Mouse (Mus musculus) stomach, embryonic 16.5 days (tissue): ENCODE measurements around the gene Kpna7. TPM values are rescaled to one million over a fixed set of nuclear protein-coding genes. Genes with fewer than 3 reads are reported as not detected.

ENCODE experiments used
- ATAC-seq: fragments of 200-750 bp; cut with Nextera tagmentation; 2 replicates; pipeline ENCODE4 v1.8.0; 2017; ENCODE audit warnings: moderate number of reproducible peaks, moderate TSS enrichment; ENCODE audit not compliant: insufficient read depth, low FRiP score
- H3K27ac ChIP-seq: fragments of 300-500 bp; sonication (generic); 2 replicates; pipeline ENCODE4 v1.5.1; 2014; ENCODE audit warnings: low read length
- H3K27me3 ChIP-seq: fragments of 300-500 bp; sonication (generic); 2 replicates; pipeline ENCODE4 v1.6.1; 2014; ENCODE audit warnings: low read length, control low read depth, mixed read lengths; ENCODE audit not compliant: control insufficient read depth, insufficient read depth
- H3K36me3 ChIP-seq: fragments of 300-500 bp; sonication (generic); 2 replicates; pipeline ENCODE4 v1.6.1; 2014; ENCODE audit warnings: low read length; ENCODE audit not compliant: control insufficient read depth, insufficient read depth
- H3K4me1 ChIP-seq: fragments of 300-500 bp; sonication (generic); 2 replicates; pipeline ENCODE4 v1.6.1; 2014; ENCODE audit warnings: low read length, control low read depth, mixed read lengths; ENCODE audit not compliant: control insufficient read depth, insufficient read depth
- H3K4me2 ChIP-seq: fragments of 300-500 bp; sonication (generic); 2 replicates; pipeline ENCODE4 v1.6.1; 2014; ENCODE audit warnings: low read depth, low read length, mixed read lengths
- H3K4me3 ChIP-seq: fragments of 300-500 bp; sonication (generic); replicated peaks from 2 replicates; pipeline ENCODE4 v1.5.1; 2014; ENCODE audit warnings: mild to moderate bottlenecking, low read length
- H3K9ac ChIP-seq: fragments of 300-500 bp; sonication (generic); 2 replicates; pipeline ENCODE4 v1.6.1; 2014; ENCODE audit warnings: low read length
- H3K9me3 ChIP-seq: fragments of 300-500 bp; sonication (generic); replicated peaks from 2 replicates; pipeline ENCODE4 v1.6.1; 2016; ENCODE audit warnings: low read length, control low read depth; ENCODE audit not compliant: control insufficient read depth
- WGBS: fragments of 180-500 bp; shearing (Covaris S2); extraction: QIAGEN DNeasy Blood & Tissue Kit; methylation state at CpG from one replicate; pipeline ENCODE4 v1.1.7; 2014; 5-methylcytosine and 5-hydroxymethylcytosine counted together
- polyA plus RNA-seq: library from polyadenylated mRNA; unstranded; fragments of >200 nt; fragmentation: Nextera tagmentation; extraction: Ambion mirVana; gene quantifications from 2 replicates; pipeline ENCODE4 v1.2.1, GENCODE M21; 2015

The Kpna7 gene
- polyA plus RNA-seq, 1 experiment from 2014 or later: 0.08 TPM

- H3K4me2 ChIP-seq: no peak overlapping the region
- no peak overlapping the region for H3K9ac ChIP-seq
- 73% methylated on average over 5 of the region's 5 CpGs for WGBS
- no peaks in the 10 kb centered on the region for H3K27me3 ChIP-seq
- ATAC-seq: no peak
- H3K4me3 ChIP-seq: no peak overlapping the region
- H3K4me1 ChIP-seq: no peaks in the 10 kb centered on the region
- H3K9me3 ChIP-seq: no peaks in the 10 kb centered on the region
- no peak overlapping the region for H3K27ac ChIP-seq
- no peaks in the 10 kb centered on the region for H3K36me3 ChIP-seq
Observed at GRCm38 (mm10) chr5:144990481-144990880, 93.3 kb downstream of the Kpna7 start.

GRCm38 (mm10) chr5:144990051-144990450 is 93.8 kb downstream of the Kpna7 start:
- Histone ChIP-seq H3K9ac (no peak overlapping the region), H3K4me3 (no peak overlapping the region), H3K4me2 (no peak overlapping the region), H3K27ac (no peak overlapping the region), H3K9me3 (no peaks in the 10 kb centered on the region), H3K4me1 (no peaks in the 10 kb centered on the region), H3K36me3 (no peaks in the 10 kb centered on the region), H3K27me3 (no peaks in the 10 kb centered on the region)
- no peak for ATAC-seq
- 47% methylated on average over 2 of the region's 2 CpGs for WGBS

DNA sequence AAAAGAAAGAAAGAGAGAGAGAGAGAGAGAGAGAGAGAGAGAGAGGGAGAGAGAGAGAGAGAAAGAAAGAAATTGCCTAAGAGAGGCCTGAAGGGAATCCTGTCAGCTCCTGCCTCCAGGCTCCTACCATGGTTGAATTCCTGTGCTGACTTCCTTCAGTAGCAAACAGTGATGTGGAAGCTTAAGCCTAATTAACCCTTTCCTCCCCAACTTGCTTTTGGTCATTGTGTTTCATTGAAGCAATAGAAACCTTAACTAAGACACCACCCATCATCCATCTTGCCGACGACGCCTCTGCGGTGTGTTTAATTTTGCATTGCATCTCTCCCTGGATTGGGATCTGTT is 94.8 kb downstream of the Kpna7 start:
- H3K36me3 ChIP-seq: no peaks in the 10 kb centered on the region
- H3K4me2 ChIP-seq: no peak overlapping the region
- H3K27me3 ChIP-seq: no peaks in the 10 kb centered on the region
- no peak overlapping the region for H3K27ac ChIP-seq
- H3K4me3 ChIP-seq: no peak overlapping the region
- WGBS: 62% methylated on average over 4 of the region's 4 CpGs
- no peak overlapping the region for H3K9ac ChIP-seq
- H3K9me3 ChIP-seq: peaks cover 7% of the 10 kb centered on the region; the same call in 1 of the 2 replicates
- no peak for ATAC-seq
- no peaks in the 10 kb centered on the region for H3K4me1 ChIP-seq

DNA sequence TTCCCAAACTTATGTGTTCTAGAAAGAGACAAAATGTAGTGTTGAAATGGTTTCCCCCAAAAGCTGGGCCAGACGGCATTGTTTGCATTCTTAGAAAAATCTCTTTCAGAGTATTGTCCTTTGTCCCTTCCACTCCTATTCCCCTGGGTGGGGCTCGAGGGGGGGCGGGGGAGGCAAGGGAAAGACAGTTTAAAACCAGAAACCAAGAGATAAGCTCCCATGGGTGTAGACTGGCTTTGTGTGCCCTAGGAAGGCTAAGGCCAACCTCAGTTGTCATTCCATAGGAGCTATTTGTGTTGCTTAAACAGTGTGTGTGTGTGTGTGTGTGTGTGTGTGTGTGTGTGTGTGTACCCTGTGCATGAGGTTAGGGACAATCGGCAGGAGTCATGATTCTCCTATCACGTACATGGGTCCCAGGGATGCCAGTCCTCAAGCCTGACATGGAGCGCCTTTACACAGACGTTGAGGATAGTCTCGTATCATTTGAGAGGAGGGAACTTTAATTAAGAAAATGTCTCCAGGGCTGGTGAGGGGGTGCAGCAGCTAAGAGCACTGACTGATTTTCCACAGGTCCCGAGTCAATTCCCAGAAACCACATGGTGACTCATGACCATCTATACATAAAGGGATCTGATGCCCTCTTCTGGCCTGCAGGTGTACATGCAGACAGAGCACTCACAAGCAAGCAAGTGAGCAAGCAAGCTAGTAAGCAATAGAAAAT is 95.3 kb downstream of the Kpna7 start:
- H3K9ac ChIP-seq: no peak overlapping the region
- H3K4me1 ChIP-seq: no peaks in the 10 kb centered on the region
- H3K4me3 ChIP-seq: no peak overlapping the region
- WGBS: 43% methylated on average over 9 of the region's 9 CpGs
- no peaks in the 10 kb centered on the region for H3K36me3 ChIP-seq
- ATAC-seq: peak; percentile 71; the same call in 1 of the 2 replicates
- peak overlapping the region; percentile 23; the same call in 1 of the 2 replicates for H3K27ac ChIP-seq
- H3K4me2 ChIP-seq: no peak overlapping the region
- no peaks in the 10 kb centered on the region for H3K27me3 ChIP-seq
- peaks cover 7% of the 10 kb centered on the region; the same call in 1 of the 2 replicates for H3K9me3 ChIP-seq

- H3K27me3 ChIP-seq: no peaks in the 10 kb centered on the region
- no peak overlapping the region for H3K4me3 ChIP-seq
- no peaks in the 10 kb centered on the region for H3K4me1 ChIP-seq
- peaks cover 14% of the 10 kb centered on the region; the same call in 1 of the 2 replicates for H3K9me3 ChIP-seq
- no peak overlapping the region for H3K9ac ChIP-seq
- 88% methylated on average over 13 of the region's 13 CpGs for WGBS
- H3K27ac ChIP-seq: no peak overlapping the region
- no peak for ATAC-seq
- H3K4me2 ChIP-seq: no peak overlapping the region
- H3K36me3 ChIP-seq: no peaks in the 10 kb centered on the region
Observed at GRCm38 (mm10) chr5:144987561-144987960, 96.3 kb downstream of the Kpna7 start.

GRCm38 (mm10) chr5:144984839-144985238 is 99.0 kb downstream of the Kpna7 start:
- Histone ChIP-seq H3K4me2 (no peak overlapping the region), H3K27me3 (no peaks in the 10 kb centered on the region), H3K4me3 (no peak overlapping the region), H3K36me3 (no peaks in the 10 kb centered on the region), H3K27ac (no peak overlapping the region), H3K9me3 (peaks cover 14% of the 10 kb centered on the region; the same call in 1 of the 2 replicates), H3K9ac (no peak overlapping the region), H3K4me1 (no peaks in the 10 kb centered on the region)
- no peak for ATAC-seq
- WGBS: 92% methylated on average over 5 of the region's 5 CpGs

- Histone ChIP-seq H3K9ac (no peak overlapping the region), H3K4me3 (no peak overlapping the region), H3K4me2 (no peak overlapping the region), H3K4me1 (no peaks in the 10 kb centered on the region), H3K36me3 (no peaks in the 10 kb centered on the region), H3K9me3 (peaks cover 14% of the 10 kb centered on the region; the same call in 1 of the 2 replicates), H3K27me3 (no peaks in the 10 kb centered on the region), H3K27ac (no peak overlapping the region)
- WGBS: 95% methylated on average over 3 of the region's 3 CpGs
- no peak for ATAC-seq
Observed at GRCm38 (mm10) chr5:144983227-144983626, 100.6 kb downstream of the Kpna7 start.

- Histone ChIP-seq H3K9ac (peak overlapping the region; percentile 5; the same call in 1 of the 2 replicates), H3K4me1 (no peaks in the 10 kb centered on the region), H3K4me2 (peak overlapping the region; percentile 19; the same call in 1 of the 2 replicates), H3K36me3 (no peaks in the 10 kb centered on the region), H3K9me3 (peaks cover 7% of the 10 kb centered on the region; the same call in 1 of the 2 replicates), H3K4me3 (no peak overlapping the region), H3K27me3 (no peaks in the 10 kb centered on the region), H3K27ac (peak overlapping the region; percentile 91)
- peak; percentile 71; the same call in 1 of the 2 replicates for ATAC-seq
- 62% methylated on average over 6 of the region's 6 CpGs for WGBS
Observed at GRCm38 (mm10) chr5:144979110-144979509, 104.7 kb downstream of the Kpna7 start.

- 53% methylated on average over 10 of the region's 10 CpGs for WGBS
- H3K36me3 ChIP-seq: no peaks in the 10 kb centered on the region
- H3K27me3 ChIP-seq: no peaks in the 10 kb centered on the region
- peak overlapping the region; percentile 19; the same call in 1 of the 2 replicates for H3K4me2 ChIP-seq
- peak overlapping the region; percentile 91 for H3K27ac ChIP-seq
- ATAC-seq: peak; percentile 85
- no peak overlapping the region for H3K4me3 ChIP-seq
- peaks cover 7% of the 10 kb centered on the region; the same call in 1 of the 2 replicates for H3K9me3 ChIP-seq
- peak overlapping the region; percentile 31; the same call in 1 of the 2 replicates for H3K9ac ChIP-seq
- no peaks in the 10 kb centered on the region for H3K4me1 ChIP-seq
Observed at GRCm38 (mm10) chr5:144978533-144979107, 105.2 kb downstream of the Kpna7 start.
